Mouse (Mus musculus) kidney, adult 2 months (tissue): ENCODE data around the gene Zmym6. TPM values are rescaled to one million over a fixed set of nuclear protein-coding genes. Genes with fewer than 3 reads are reported as not detected.

Experiments
- DNase-seq: peaks from one replicate; pipeline ENCODE4 v3.0.0; 2021
- H3K27ac ChIP-seq: fragments of 200-500 bp; 2 replicates; pipeline ENCODE4 v1.5.1; 2012; ENCODE audit warnings: low read depth, low read length, control low read depth, inconsistent platforms; ENCODE audit not compliant: insufficient read depth
- H3K27me3 ChIP-seq: fragments of 200-500 bp; replicated peaks from 2 replicates; pipeline ENCODE4 v1.6.1; 2012; ENCODE audit warnings: mild to moderate bottlenecking, moderate library complexity, low read length, inconsistent platforms; ENCODE audit not compliant: control insufficient read depth, insufficient read depth
- H3K36me3 ChIP-seq: fragments of 200-500 bp; 2 replicates; pipeline ENCODE4 v1.6.1; 2012; ENCODE audit warnings: mild to moderate bottlenecking, moderate library complexity, low read length, inconsistent platforms; ENCODE audit not compliant: control insufficient read depth, insufficient read depth
- H3K4me1 ChIP-seq: fragments of 200-500 bp; 2 replicates; pipeline ENCODE4 v1.6.1; 2011; ENCODE audit warnings: low read length; ENCODE audit not compliant: control insufficient read depth, insufficient read depth
- H3K4me3 ChIP-seq: fragments of 200-500 bp; 2 replicates; pipeline ENCODE4 v1.5.1; 2011; ENCODE audit warnings: mild to moderate bottlenecking, low read depth, low read length, control low read depth; ENCODE audit not compliant: insufficient read depth
- CTCF ChIP-seq: fragments of 200-500 bp; conservative IDR thresholded peaks from 2 replicates; pipeline ENCODE4 v1.5.1; 2011; ENCODE audit warnings: low read depth, mild to moderate bottlenecking, control low read depth, low read length, moderate library complexity, mixed read lengths; ENCODE audit not compliant: insufficient read depth, insufficient read length
- POLR2A ChIP-seq: fragments of 200-500 bp; IDR thresholded peaks from one replicate; pipeline ENCODE4 v1.6.1; 2011; ENCODE audit warnings: low read depth, low read length, control low read depth
- WGBS: fragments of 180-500 bp; shearing (Covaris S2); methylation state at CpG from one replicate; pipeline ENCODE4 v1.1.7; 2018; 5-methylcytosine and 5-hydroxymethylcytosine counted together
- polyA plus RNA-seq: library from polyadenylated mRNA; depleted of rRNA; stranded (reverse); fragments of >200 nt; gene quantifications from 2 replicates; pipeline ENCODE4 v1.2.3, GENCODE M21; 2012

The Zmym6 gene
- polyA plus RNA-seq, 1 experiment = 5.3 TPM

DNA sequence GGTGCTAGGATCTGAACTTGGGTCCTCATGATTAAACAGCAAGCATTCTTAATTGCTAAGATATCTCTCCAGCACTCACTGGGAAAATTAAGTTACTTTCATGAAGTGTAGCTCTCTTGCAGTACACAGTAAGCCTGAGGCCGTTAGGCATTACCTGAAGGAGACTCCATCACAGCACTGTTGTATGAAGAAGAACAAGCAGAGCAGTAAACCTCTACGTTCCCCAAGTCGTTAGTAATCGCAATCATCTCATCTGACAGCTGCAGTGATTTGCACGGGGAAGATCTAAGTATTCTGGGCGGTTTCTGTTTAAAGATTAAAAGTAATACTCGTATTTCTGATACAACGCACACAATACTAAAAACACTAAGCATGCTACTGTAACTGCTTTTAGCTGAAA lies 26.1 kb upstream of the Zmym6 start:
- H3K4me3 ChIP-seq = no peak overlapping the region
- no peak for DNase-seq
- 76% methylated on average over 8 of the region's 8 CpGs for WGBS
- H3K27me3 ChIP-seq = no peaks in the 10 kb centered on the region
- H3K27ac ChIP-seq = no peak overlapping the region
- H3K4me1 ChIP-seq = no peaks in the 10 kb centered on the region
- no peak for TF ChIP-seq CTCF
- TF ChIP-seq POLR2A = no peak
- H3K36me3 ChIP-seq = peaks cover 6% of the 10 kb centered on the region

DNA sequence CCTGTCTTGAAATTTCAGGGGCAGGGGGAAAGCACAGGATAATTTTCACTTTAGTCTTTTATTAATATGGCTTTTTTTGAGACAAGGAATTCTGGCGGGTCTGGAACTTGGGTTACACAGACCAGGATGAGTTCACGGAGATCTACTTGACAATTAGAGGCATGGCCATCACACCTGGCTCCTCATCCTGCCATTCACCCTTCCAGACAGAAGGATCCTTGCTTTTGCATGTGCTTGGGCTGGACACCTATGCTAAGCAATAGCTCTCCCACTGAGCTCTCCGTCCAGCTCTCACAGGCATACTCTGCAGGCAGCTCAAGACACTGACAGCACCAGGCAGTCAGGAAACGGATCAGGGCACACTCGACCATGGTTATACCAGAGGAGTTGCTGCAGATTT lies 24.1 kb upstream of the Zmym6 start:
- 98% methylated on average over 5 of the region's 5 CpGs for WGBS
- no peak for DNase-seq
- no peaks in the 10 kb centered on the region for H3K27me3 ChIP-seq
- H3K27ac ChIP-seq = no peak overlapping the region
- H3K36me3 ChIP-seq = peaks cover 2% of the 10 kb centered on the region
- H3K4me3 ChIP-seq = no peak overlapping the region
- TF ChIP-seq POLR2A (no peak), CTCF (no peak)
- no peaks in the 10 kb centered on the region for H3K4me1 ChIP-seq

DNA sequence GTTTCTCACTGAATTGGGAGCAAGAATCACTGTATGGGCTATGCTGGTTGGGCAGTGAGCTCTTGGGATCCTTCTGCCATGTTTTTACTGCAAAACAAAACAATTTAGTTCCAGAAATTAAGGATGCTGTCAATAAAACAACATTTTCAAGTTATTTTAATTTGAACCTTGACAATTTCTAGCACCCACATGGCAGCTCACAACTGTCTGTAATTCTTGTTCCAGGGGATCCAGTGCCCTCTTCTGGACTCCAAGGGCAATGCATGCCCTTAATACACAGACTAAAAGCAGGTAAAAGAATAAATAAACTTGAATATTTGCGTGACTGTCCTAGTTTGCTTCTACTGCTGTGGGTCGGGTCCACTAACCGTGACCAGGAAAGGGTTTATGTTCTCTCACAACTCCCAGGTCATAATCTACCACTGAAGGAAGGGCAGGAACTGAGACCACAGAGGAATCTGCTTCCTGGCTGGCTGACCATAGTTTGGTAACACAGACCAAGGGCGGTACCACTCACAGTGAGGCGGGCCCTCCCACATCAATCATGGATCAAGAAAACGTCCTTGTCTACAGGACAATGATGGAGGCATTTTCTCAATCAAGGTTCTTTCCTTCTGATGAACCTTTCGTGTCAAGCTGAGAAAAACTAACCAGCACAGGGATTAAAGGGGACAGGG lies 22.5 kb upstream of the Zmym6 start:
- Histone ChIP-seq H3K27me3 (no peaks in the 10 kb centered on the region), H3K27ac (no peak overlapping the region), H3K4me3 (no peak overlapping the region), H3K36me3 (no peaks in the 10 kb centered on the region; the same call in 1 of the 2 replicates), H3K4me1 (no peaks in the 10 kb centered on the region)
- DNase-seq = no peak
- TF ChIP-seq POLR2A (no peak), CTCF (0 out of 2 replicates have a peak, but pooled peaks have one; percentile 24)
- WGBS = 87% methylated on average over 7 of the region's 7 CpGs

DNA sequence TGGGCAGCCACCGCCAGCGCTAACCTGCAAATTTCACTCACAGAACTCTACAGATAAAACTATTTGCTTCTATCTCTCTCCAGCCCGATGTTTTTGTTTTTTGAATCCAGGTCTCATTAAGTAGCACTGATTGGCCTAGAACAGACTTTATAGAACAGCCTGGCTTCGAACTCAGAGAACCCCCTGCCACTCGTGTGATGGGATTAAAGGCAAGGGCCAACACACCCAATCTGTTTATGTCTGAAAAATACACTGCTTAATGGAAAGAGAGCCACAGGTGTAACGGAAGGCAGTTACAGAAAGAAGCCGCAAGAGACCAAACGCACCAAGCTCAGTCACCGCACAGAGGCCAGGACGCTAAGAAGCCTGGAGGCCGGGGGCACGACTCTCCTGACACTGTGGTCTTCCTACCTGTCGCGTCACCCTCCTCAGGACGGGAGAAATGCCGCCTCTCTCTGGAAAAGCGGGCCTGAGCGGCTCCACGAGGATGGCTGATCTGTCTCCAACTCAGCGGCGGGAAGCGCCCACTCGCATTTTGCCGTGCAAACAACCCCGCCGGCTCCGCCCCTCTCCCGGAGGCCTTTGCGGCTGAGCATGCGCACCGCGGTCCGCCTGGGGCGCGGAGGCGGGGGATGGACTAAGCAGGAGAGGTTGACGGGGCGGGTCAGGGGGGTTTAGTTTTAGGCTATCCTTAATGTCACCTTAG lies 16.4 kb upstream of the Zmym6 start, which contains the start of gene Zmym1:
Gene Zmym1 (minus strand): TSS at position 568 of the 706 bp plus-strand sequence.
- peak within 1 kb of the TSS; percentile 99 for H3K4me3 ChIP-seq
- no peaks in the 10 kb centered on the region for H3K4me1 ChIP-seq
- no peaks in the 10 kb centered on the region for H3K36me3 ChIP-seq
- no peaks in the 10 kb centered on the region; the same call in 1 of the 2 replicates for H3K27me3 ChIP-seq
- peak within 1 kb of the TSS; percentile 51; the same call in 1 of the 2 replicates for H3K27ac ChIP-seq
- 1% methylated on average over 38 of the region's 38 CpGs for WGBS
- DNase-seq = peak; percentile 93
- peak; percentile 12 for TF ChIP-seq POLR2A
- no peak for TF ChIP-seq CTCF

DNA sequence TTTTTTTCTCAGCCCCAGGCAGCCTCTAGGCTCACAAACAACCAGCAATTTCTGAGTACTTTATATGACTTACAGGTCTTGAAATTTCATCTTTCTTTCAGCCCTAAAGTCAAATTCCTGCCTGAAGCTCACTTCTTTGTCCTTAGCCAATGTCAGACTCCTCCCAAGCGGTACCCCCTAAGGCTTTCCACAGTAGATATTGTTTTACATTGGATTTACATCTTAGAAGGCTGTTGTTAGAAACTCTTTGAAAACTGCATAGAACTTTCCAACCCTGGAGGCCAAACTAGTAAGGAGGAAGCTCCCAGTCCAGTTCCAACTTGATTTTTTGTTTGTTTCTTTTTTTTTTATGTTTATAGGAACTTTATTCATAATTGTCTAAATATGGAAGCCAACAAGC lies 13.1 kb upstream of the Zmym6 start:
- no peak overlapping the region for H3K4me3 ChIP-seq
- H3K4me1 ChIP-seq = no peaks in the 10 kb centered on the region
- 60% methylated on average over 1 of the region's 1 CpGs for WGBS
- no peak for TF ChIP-seq CTCF
- no peaks in the 10 kb centered on the region for H3K36me3 ChIP-seq
- no peak overlapping the region for H3K27ac ChIP-seq
- no peak for DNase-seq
- no peaks in the 10 kb centered on the region; the same call in 1 of the 2 replicates for H3K27me3 ChIP-seq

DNA sequence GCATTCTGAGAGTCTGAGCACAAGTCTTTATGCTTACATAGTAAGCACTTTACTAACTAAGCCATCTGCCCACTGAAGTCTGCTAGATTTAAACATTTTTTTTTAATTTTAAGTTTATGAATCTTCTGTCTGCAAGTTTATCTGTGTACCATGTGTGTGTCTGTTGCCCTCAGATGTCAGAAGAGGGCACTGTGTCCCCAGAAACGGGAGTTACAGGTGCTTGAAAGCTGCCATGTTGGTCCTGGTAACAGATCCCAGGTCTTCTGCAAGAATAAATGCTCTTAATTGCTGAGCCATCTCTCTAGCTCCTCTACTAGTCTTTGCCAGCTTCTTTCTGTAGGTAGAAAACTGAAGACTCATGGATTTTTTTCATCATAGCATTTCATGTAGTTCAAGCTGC lies 2.3 kb upstream of the Zmym6 start:
- Histone ChIP-seq H3K4me3 (no peak overlapping the region), H3K36me3 (no peaks in the 10 kb centered on the region), H3K27me3 (no peaks in the 10 kb centered on the region), H3K27ac (no peak overlapping the region), H3K4me1 (peaks cover 4% of the 10 kb centered on the region)
- TF ChIP-seq CTCF = no peak
- WGBS = 61% methylated on average over 1 of the region's 1 CpGs
- no peak for DNase-seq

DNA sequence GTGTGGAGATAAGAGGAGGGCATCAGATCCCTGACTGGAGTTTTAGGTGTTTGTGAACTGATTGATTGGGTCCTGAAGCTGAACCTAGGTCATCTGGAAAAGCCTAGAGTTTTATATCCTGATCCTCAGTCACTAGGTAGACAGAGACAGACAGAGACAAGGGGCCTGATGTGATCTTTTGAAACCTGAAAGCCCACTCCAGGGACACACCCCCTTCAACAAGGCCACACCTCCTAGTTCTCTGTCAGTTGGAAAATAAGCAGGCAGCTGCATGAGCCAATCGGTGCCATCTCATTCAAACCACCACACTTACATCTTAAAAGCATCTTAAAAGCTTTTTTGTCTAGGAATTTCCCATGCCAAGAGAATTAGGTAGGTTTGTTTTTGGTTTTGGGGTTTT lies 3.6 kb downstream of the Zmym6 start:
- Histone ChIP-seq H3K4me3 (no peak overlapping the region), H3K36me3 (no peaks in the 10 kb centered on the region), H3K27me3 (no peaks in the 10 kb centered on the region), H3K4me1 (peaks cover 6% of the 10 kb centered on the region), H3K27ac (no peak overlapping the region)
- TF ChIP-seq POLR2A = no peak
- no peak for TF ChIP-seq CTCF
- WGBS = 47% methylated on average over 1 of the region's 1 CpGs
- no peak for DNase-seq
